Comparison of ENCODE assay signal across 8 mouse cellular contexts in genomic region chr8:107455268-107455667, GRCm38 (mm10). TPM values are rescaled to one million over a fixed set of nuclear protein-coding genes. Genes with fewer than 3 reads are reported as not detected.
DNase-seq lines count a peak whose midpoint lies in the region; ATAC-seq and TF ChIP-seq lines count a peak whose summit lies in the region.

No protein-coding gene starts in this region.

- ATAC-seq in heart, embryonic 11.5 days (replicated peaks; ENCODE audit: insufficient number of reproducible peaks, low FRiP score, low TSS enrichment) = no peak
- ATAC-seq in megakaryocyte progenitor cell, adult 5-6 weeks (replicated peaks; ENCODE audit: poor library complexity) = peak; percentile 99

- no peak overlapping the region for H3K9ac ChIP-seq in heart, embryonic 11.5 days (ENCODE audit: low read depth, low read length)

- H3K4me3 ChIP-seq in heart, embryonic 11.5 days (ENCODE audit: low read depth, low read length) = no peak overlapping the region
- no peak overlapping the region for H3K4me3 ChIP-seq in cortical plate, adult 2 months (ENCODE audit: insufficient read depth, low read length)

- no peak for TF ChIP-seq POLR2A in cortical plate, adult 2 months (IDR thresholded peaks at IDR 0.05; ENCODE audit: extremely low read depth, insufficient read depth, low read length)

- H3K27me3 ChIP-seq in heart, embryonic 11.5 days (ENCODE audit: control insufficient read depth, insufficient read depth, low read length) = no peaks in the 10 kb centered on the region

- 10% methylated on average over 3 of the region's 3 CpGs for WGBS in heart, embryonic 11.5 days (ENCODE audit: insufficient replicate concordance)

- H3K27ac ChIP-seq in heart, embryonic 11.5 days (ENCODE audit: low read depth, low read length) = no peak overlapping the region
- no peak overlapping the region for H3K27ac ChIP-seq in cortical plate, adult 2 months (ENCODE audit: insufficient read depth, low read length)

- H3K4me1 ChIP-seq in heart, embryonic 11.5 days (ENCODE audit: control insufficient read depth, insufficient read depth, low read length) = peaks cover 5% of the 10 kb centered on the region; the same call in 1 of the 2 replicates
- no peaks in the 10 kb centered on the region for H3K4me1 ChIP-seq in cortical plate, adult 2 months (ENCODE audit: control insufficient read depth, insufficient read depth, low read length)

- no peaks in the 10 kb centered on the region for H3K9me3 ChIP-seq in heart, embryonic 11.5 days (replicated peaks; ENCODE audit: control insufficient read depth, low read length)

- peak; percentile 40 for DNase-seq in heart, adult 8-10 months (ENCODE audit: low spot score)
- DNase-seq in 3T3-L1 (ENCODE audit: low read depth, low spot score) (peak; percentile 89), MEL-GATA-1-ER (ENCODE audit: extremely low read depth, low read depth) (peak; percentile 44)
- peak; percentile 37 to 53 for DNase-seq in kidney, postnatal 4 days
- no peak for DNase-seq in urinary bladder, postnatal 10 days (ENCODE audit: low spot score)

- H3K36me3 ChIP-seq in heart, embryonic 11.5 days (ENCODE audit: control insufficient read depth, insufficient read depth, low read length) = 0 out of 2 replicates have a peak, but pooled peaks cover 2% of the 10 kb centered on the region

- H3K4me2 ChIP-seq in heart, embryonic 11.5 days = no peak overlapping the region

- TF ChIP-seq CTCF in cortical plate, adult 2 months (IDR thresholded peaks at IDR 0.05; ENCODE audit: extremely low read depth, insufficient read depth, low read length) = peak; percentile 99

RNA-seq across cellular contexts. Expression of gene Wwp2, which starts 19.1 kb away (rescaled TPM):
- 10 to 100 TPM; 22.2 to 25.0 (median 24.2) TPM for total RNA-seq in heart, adult 8-10 months (2022)
- 34.6 and 35.2 TPM in 2 replicates for polyA plus RNA-seq in heart, embryonic 11.5 days (2014; fragmentation: Nextera tagmentation; extraction: Ambion mirVana)
- polyA plus RNA-seq in cortical plate, adult 2 months (2012; rRNA removed) = 24.0 and 24.2 TPM in 2 replicates
- total RNA-seq in megakaryocyte progenitor cell, adult 5-6 weeks (2015) = 31.8 and 41.3 TPM in 2 replicates
- total RNA-seq in megakaryocyte progenitor cell, adult 5-6 weeks (2017) = 52.3 and 54.7 TPM in 2 replicates

RNA-seq across cellular contexts. Expression of gene Nob1, which starts 30.4 kb away (rescaled TPM):
- total RNA-seq in heart, adult 8-10 months (2022) = 10 to 100 TPM; 18.5 to 27.0 (median 24.6) TPM
- polyA plus RNA-seq in heart, embryonic 11.5 days (2014; fragmentation: Nextera tagmentation; extraction: Ambion mirVana) = 48.4 and 48.8 TPM in 2 replicates
- polyA plus RNA-seq in cortical plate, adult 2 months (2012; rRNA removed) = 54.1 and 58.6 TPM in 2 replicates
- 56.4 and 57.4 TPM in 2 replicates for total RNA-seq in megakaryocyte progenitor cell, adult 5-6 weeks (2015)
- total RNA-seq in megakaryocyte progenitor cell, adult 5-6 weeks (2017) = 35.8 and 36.5 TPM in 2 replicates

RNA-seq across cellular contexts. Expression of gene Nqo1, which starts 52.3 kb away (rescaled TPM):
- total RNA-seq in heart, adult 8-10 months (2022) = 10 to 100 TPM; 65.1 to 78.9 (median 73.5) TPM
- 6.8 and 6.9 TPM in 2 replicates for polyA plus RNA-seq in heart, embryonic 11.5 days (2014; fragmentation: Nextera tagmentation; extraction: Ambion mirVana)
- polyA plus RNA-seq in cortical plate, adult 2 months (2012; rRNA removed) = 4.8 TPM in 2 replicates
- total RNA-seq in megakaryocyte progenitor cell, adult 5-6 weeks (2015) = 4.0 and 5.4 TPM in 2 replicates
- total RNA-seq in megakaryocyte progenitor cell, adult 5-6 weeks (2017) = 2.8 and 3.5 TPM in 2 replicates

Comparison
In these comparisons a context has a peak if more than half of its experiments do, and no peak if none do; other contexts are left out.
1. RNA of gene Nqo1, which starts 52.3 kb away (total RNA-seq): 65.1 to 78.9 TPM in heart, adult 8-10 months; 2.8 to 5.4 TPM in megakaryocyte progenitor cell, adult 5-6 weeks; every median in the first group is over 10 times any median in the second.